Mouse (Mus musculus) forelimb bud, embryonic 11.5 days (tissue): ENCODE data around the gene Vmn1r151.
"Not testable (repeated sequence)": the region's sequence is repeated elsewhere in the genome, so short reads cannot be mapped to it uniquely, and the experiment has no call there.

Source experiments
- DNase-seq: peaks from one replicate; pipeline ENCODE4 v3.0.0-alpha.2; 2012; ENCODE audit warnings: low read depth, low spot score

The Vmn1r151 gene

GRCm38 (mm10) chr7:22499578-22499977 lies at the start of gene Vmn1r151:
Vmn1r151 (minus strand) TSS chr7:22499678.
- DNase-seq = not testable (repeated sequence)

GRCm38 (mm10) chr7:22534787-22535186 lies 35.3 kb upstream of the Vmn1r151 start, which contains the start of gene Gm8677:
Gm8677 (minus strand) TSS chr7:22534887.
- not testable (repeated sequence) for DNase-seq

DNA sequence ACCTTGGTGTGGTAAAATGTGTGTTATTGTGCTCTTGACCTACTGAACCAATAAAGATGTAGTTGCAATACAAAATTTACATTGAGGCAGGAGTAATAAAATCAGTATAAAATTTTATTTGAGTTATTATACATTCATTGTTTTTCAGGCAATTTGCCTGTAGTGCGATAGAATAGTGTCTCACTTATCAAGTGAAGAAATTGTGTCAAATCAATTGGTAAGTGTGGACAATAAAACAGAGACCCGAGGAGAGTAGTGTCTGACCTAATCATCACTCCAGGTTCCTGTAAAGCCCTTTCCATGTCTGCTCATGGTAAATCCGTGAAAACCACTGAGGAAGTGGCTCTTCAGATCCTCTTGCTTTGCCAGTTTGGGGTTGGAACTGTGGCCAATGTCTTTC lies 23.2 kb upstream of the Vmn1r151 start, which contains the start of gene Vmn1r152:
Vmn1r152 (plus strand) TSS at position 301 of the 400 bp plus-strand sequence.
- DNase-seq = not testable (repeated sequence)

- not testable (repeated sequence) for DNase-seq
Measured at GRCm38 (mm10) chr7:22463975-22464374, 35.5 kb downstream of the Vmn1r151 start, which contains the start of gene Gm10665. Gm10665 (minus strand) TSS chr7:22464075.
